Mouse (Mus musculus) megakaryocyte, embryonic 14.5 days (primary cell): Measurements from ENCODE around the gene Armc8. TPM values are rescaled to one million over a fixed set of nuclear protein-coding genes. Genes with fewer than 3 reads are reported as not detected.
"Not testable (repeated sequence)": the region's sequence is repeated elsewhere in the genome, so short reads cannot be mapped to it uniquely, and the experiment has no call there.

ENCODE experiments used
- H3K27me3 ChIP-seq: replicated peaks from 2 replicates; pipeline ENCODE3; 2012; ENCODE audit warnings: inconsistent platforms
- H3K36me3 ChIP-seq: replicated peaks from 2 replicates; pipeline ENCODE3; 2012; ENCODE audit warnings: low read length, inconsistent platforms, mixed read lengths
- H3K4me1 ChIP-seq: 2 replicates; pipeline ENCODE4 v1.6.1; 2012; ENCODE audit warnings: inconsistent platforms
- H3K4me3 ChIP-seq: replicated peaks from 2 replicates; pipeline ENCODE3; 2012; ENCODE audit warnings: moderate library complexity, mild to moderate bottlenecking, inconsistent platforms
- H3K9me3 ChIP-seq: 2 replicates; pipeline ENCODE4 v1.6.1; 2012; ENCODE audit warnings: inconsistent platforms
- FLI1 ChIP-seq: IDR thresholded peaks from 2 replicates; pipeline ENCODE4 v1.6.1; 2012; ENCODE audit warnings: low read length, inconsistent platforms, mixed read lengths
- GATA1 ChIP-seq: IDR thresholded peaks from 3 replicates; pipeline ENCODE4 v1.6.1; 2012; ENCODE audit warnings: mixed read lengths, low read length, inconsistent platforms, borderline replicate concordance
- polyA plus RNA-seq: library from polyadenylated mRNA; stranded (reverse); fragments of >175 nt; gene quantifications from 2 replicates; pipeline ENCODE4 v1.2.3, GENCODE M21; 2012; ENCODE audit warnings: low replicate concordance; ENCODE audit not compliant: insufficient read depth

Gene Armc8
- polyA plus RNA-seq, result 1.1 TPM in 1 of 2 replicates, not detected in the other

DNA sequence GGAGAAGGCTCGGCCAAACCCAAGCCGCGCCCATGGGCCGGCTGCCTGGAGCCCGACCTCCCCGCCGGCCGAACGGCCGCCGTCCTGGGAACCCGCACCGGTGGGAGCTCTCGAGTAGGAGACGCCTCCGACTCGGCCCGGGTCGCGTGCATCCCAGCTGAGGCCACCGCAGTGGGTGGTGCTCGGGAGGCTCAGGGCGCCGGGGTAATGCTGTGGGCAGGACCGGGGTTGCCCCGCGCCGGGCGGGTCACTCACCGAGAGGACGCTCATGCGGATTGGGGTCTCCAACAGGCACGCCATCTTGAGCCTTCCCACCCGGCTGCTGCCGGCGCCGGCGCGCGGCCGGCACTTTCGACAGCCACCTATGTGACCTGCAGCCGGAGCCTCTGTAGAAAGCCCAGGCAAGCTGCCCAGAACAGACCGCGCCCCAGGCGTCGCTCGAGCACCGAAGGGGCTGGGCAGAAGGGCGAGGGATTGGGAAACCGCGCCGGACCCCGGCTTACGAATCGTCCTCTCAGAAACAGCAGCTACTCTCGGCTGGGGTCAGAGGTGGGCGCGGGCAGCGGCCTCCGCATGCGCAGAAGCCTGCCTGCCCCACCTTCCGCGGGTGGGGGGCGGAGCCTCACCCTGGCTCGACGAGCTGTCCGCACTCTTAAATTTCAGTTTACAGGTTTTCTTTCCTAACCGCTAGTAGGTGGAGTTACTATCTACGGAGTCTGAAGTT is at the start of gene Armc8:
Armc8 (minus strand) TSS at position 553 of the 724 bp plus-strand sequence.
- no peaks in the 10 kb centered on the region for H3K27me3 ChIP-seq
- TF ChIP-seq GATA1, result no peak
- TF ChIP-seq FLI1, result no peak
- no peaks in the 10 kb centered on the region for H3K36me3 ChIP-seq
- no peaks in the 10 kb centered on the region for H3K9me3 ChIP-seq
- peaks cover 37% of the 10 kb centered on the region for H3K4me1 ChIP-seq
- H3K4me3 ChIP-seq, result peak within 1 kb of the TSS; percentile 92

DNA sequence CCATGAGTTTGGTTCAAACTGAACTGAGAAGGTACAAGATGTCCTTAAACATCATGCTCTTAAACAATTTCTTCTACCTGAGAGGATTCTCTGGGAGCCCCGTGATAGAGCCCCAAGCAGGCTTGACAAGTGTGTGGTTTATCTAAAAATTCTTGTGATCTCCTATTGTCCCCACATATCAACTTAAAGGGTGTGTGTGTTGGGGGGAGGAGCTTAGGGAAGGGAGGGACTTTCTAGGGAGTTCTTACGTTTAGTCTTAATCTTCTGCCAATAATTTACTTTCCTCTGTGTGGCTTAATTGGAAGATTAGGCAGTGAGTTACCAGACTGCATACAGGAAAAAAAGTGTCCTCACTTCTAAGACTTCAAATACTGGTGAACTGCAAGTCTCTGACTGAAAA is 43.5 kb upstream of the Armc8 start, which contains the start of gene A4gnt:
A4gnt (plus strand) TSS at position 301 of the 400 bp plus-strand sequence.
- Histone ChIP-seq H3K4me3 (no peak within 1 kb of the TSS), H3K4me1 (no peaks in the 10 kb centered on the region), H3K9me3 (no peaks in the 10 kb centered on the region), H3K36me3 (no peaks in the 10 kb centered on the region), H3K27me3 (peaks cover 11% of the 10 kb centered on the region)
- no peak for TF ChIP-seq FLI1
- TF ChIP-seq GATA1, result no peak

DNA sequence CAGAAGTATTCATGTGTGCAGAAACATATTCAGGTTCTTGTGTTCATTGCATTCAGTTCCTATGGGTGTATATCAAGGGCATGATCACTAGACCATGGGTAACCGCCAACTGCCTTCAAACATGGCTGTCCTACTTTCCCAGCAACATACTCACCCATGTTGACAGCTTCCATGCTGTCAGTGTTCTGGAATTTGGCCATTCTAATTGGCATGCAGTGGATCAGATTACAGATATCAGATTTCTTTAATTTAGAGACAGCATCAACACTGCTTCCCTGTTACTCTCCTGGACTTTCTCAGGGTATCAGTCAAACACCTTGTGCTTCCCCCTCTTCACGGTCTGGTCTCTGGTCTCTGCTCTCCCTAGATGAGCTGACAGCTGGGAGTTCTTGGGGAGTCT is 34.9 kb upstream of the Armc8 start:
- Histone ChIP-seq H3K36me3 (no peaks in the 10 kb centered on the region), H3K9me3 (peaks cover 9% of the 10 kb centered on the region; the same call in 1 of the 2 replicates), H3K4me1 (peaks cover 4% of the 10 kb centered on the region; the same call in 1 of the 2 replicates), H3K27me3 (peaks cover 4% of the 10 kb centered on the region), H3K4me3 (no peak overlapping the region)
- TF ChIP-seq FLI1, result no peak
- no peak for TF ChIP-seq GATA1

DNA sequence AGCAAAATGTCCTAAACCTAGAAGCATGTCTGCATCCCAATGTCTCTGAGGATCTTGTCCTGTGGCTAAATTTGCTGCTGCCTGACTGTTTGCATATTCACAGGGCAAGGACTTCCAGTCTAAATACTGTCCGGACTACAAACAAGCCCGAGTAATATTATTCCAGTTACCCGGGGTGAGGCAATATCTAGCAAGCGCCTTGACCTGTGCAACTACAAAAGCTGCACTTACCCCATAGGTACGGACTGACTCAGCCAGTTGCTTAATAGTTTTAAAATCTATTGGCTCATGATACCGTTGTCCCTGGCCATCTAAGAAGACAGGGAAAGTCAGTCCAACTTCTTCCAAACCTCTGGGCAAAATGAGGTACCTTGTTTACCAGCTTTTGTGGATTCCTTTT is 30.4 kb upstream of the Armc8 start:
- H3K27me3 ChIP-seq, H3K4me1 ChIP-seq, H3K36me3 ChIP-seq, H3K4me3 ChIP-seq: not testable (repeated sequence)
- peaks cover 28% of the 10 kb centered on the region for H3K9me3 ChIP-seq

DNA sequence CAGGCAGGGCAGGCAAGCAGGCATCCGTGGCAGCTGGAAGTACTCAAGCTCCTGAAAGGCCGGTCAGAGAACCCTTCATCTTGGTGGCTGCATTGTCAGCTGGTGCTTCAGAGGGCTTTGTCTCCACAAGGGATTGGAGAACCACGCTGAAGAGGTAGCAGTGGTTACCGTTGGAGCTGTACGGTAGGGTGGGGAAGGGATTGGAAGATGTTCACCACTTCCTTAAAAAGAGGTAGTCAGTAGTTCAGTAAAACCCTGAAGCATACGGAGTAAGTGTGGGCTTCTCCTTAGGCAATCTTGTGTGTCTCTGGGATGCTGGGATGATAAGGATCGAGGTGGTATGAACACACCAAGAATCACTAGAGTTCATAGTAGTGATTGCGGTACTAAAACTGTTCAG is 22.4 kb upstream of the Armc8 start:
- no peak overlapping the region for H3K4me3 ChIP-seq
- no peak for TF ChIP-seq GATA1
- no peak for TF ChIP-seq FLI1

DNA sequence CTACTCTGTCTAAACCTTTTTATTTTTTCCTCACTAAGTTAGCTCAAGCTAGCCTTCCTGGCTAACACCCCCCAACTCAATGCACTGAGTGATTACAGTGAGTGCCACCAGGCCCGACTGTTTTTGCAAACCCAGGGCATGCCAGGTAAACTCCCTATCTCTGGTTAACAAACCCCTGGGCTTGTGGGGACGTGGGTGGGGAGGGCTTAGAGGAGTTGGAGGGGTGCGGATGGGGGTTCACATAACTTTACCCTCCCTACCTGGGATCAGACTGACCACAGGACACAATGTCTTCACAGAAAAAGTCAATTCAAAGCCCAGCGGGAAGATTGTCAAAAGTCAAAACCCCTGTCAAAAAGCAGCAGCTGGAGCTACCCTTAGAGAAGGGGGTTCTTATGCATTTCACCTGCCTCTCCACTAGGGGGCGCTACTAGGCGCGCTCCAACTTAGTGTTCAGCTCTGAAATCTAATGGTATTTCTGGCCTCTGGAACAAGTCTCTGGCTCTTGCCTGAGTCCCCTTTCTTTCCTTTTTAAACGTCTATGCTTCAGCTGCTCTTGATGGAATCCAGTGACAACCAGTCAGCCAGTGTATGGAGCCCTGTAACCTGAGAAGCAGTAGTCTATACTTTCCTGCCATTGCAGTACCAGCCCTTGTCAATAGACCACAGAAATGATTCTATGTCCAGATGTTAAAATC is 19.0 kb upstream of the Armc8 start:
- no peaks in the 10 kb centered on the region for H3K9me3 ChIP-seq
- TF ChIP-seq FLI1 (no peak), GATA1 (no peak)
- H3K4me1 ChIP-seq, result peaks cover 2% of the 10 kb centered on the region; the same call in 1 of the 2 replicates
- peaks cover 28% of the 10 kb centered on the region for H3K36me3 ChIP-seq
- no peak overlapping the region for H3K4me3 ChIP-seq
- peaks cover 17% of the 10 kb centered on the region for H3K27me3 ChIP-seq

More for the DNA sequence above, 22.4 kb upstream of the Armc8 start:
- H3K9me3 ChIP-seq, result peaks cover 7% of the 10 kb centered on the region
- H3K4me1 ChIP-seq, result no peaks in the 10 kb centered on the region
- no peaks in the 10 kb centered on the region for H3K36me3 ChIP-seq
- peaks cover 17% of the 10 kb centered on the region for H3K27me3 ChIP-seq

DNA sequence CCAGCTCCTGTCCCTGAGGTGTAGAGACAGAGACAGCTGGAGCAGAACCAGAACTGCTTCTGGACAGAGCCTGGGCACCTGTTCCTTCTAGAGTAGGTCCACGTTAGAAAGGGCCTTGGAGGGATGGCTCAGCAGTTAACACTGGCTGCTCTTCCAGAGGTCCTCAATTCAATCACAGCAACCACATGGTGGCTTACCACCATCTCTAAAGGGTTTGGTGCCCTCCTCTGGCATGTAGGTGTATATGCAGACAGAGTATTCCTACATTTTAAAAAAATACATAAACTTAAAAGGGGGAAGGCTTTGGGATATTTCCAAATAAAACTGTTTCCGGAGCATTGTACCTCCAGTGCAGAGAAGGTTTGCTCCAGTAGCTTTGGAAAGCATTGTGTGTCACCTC is 12.0 kb upstream of the Armc8 start:
- H3K27me3 ChIP-seq, result no peaks in the 10 kb centered on the region

DNA sequence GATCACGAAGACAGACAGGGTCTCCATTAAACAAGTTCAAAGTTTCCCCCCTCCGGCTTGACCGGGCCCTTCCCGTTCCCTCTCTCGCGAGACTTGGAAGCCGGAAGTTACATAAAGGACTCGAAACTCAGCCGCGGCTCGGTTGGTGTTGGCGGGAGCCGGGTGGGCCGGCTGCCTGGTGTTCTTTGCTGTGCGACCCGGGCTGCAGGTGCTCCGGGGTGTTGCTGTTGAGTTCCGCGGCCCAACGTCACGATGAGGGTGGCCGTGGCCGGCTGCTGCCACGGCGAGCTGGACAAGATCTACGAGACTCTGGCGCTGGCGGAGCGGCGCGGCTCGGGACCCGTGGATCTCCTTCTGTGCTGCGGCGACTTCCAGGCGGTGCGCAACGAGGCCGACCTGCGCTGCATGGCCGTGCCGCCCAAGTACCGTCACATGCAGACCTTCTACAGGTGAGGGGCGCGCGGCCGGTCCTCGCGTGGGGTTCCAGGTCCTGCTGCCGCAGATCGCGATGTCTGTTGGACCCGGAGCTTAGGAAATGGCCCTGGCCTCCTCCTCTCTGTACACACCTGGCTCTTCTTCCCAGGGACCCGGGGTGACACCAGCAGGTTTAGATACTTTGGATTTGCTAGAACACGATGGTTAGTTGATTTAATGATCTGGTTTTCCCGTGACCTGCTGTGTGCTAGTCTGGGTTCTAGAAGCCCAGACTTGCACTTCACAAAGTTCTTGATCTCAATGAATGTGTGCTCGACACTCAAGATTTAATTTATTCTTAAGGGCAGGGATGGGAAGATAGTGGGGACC is 7.2 kb upstream of the Armc8 start, which contains the start of gene Dbr1:
Dbr1 (plus strand) TSS at position 123 of the 804 bp plus-strand sequence.
- TF ChIP-seq FLI1, result peak; percentile 63; the same call in 1 of the 2 replicates
- no peak for TF ChIP-seq GATA1
- peak within 1 kb of the TSS; percentile 100 for H3K4me3 ChIP-seq
- H3K27me3 ChIP-seq, result no peaks in the 10 kb centered on the region
- H3K36me3 ChIP-seq, result peaks cover 21% of the 10 kb centered on the region
- H3K4me1 ChIP-seq, result peaks cover 42% of the 10 kb centered on the region
- H3K9me3 ChIP-seq, result no peaks in the 10 kb centered on the region

More for the DNA sequence above, 12.0 kb upstream of the Armc8 start:
- TF ChIP-seq GATA1 (no peak), FLI1 (no peak)
- H3K4me1 ChIP-seq, result peaks cover 24% of the 10 kb centered on the region
- no peaks in the 10 kb centered on the region for H3K9me3 ChIP-seq
- H3K36me3 ChIP-seq, result peaks cover 65% of the 10 kb centered on the region
- H3K4me3 ChIP-seq, result no peak overlapping the region

DNA sequence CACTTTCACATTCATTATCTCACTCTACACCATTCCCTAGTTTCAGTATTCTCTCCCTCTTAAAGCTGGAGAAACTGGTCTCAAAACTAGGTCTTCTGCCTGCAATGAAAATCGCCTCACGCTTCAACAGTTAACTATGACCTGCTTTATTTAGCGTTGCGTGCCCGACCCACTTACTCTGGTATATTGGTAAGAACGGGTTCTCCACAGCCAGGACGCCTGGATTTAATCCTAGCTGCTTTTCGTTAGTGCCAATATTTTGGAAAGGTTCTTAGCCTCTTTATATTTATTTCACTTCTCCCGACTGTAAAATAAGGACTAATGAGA is 335 bp upstream of the Armc8 start:
- Histone ChIP-seq H3K4me3 (peak overlapping the region; percentile 92), H3K27me3 (no peaks in the 10 kb centered on the region), H3K36me3 (no peaks in the 10 kb centered on the region), H3K9me3 (no peaks in the 10 kb centered on the region), H3K4me1 (peaks cover 32% of the 10 kb centered on the region)
- TF ChIP-seq FLI1, result no peak
- TF ChIP-seq GATA1, result no peak
